Mouse (Mus musculus): ENCODE data around the gene Gpr179. TPM values are rescaled to one million over a fixed set of nuclear protein-coding genes. Genes with fewer than 3 reads are reported as not detected.
A peak's percentile ranks its signal among the peaks of the same experiment; 100 is the strongest.

The Gpr179 gene
- polyA plus RNA-seq, 1 experiment, result 0.08 TPM

GRCm38 (mm10) chr11:97345446-97345845 lies 6.4 kb downstream of the Gpr179 start:
- Histone ChIP-seq H3K27me3 (replicated peaks; ENCODE audit: control insufficient read depth, insufficient read depth, low read length) (no peaks in the 10 kb centered on the region), H3K4me1 (ENCODE audit: control insufficient read depth, insufficient read depth, low read length) (peaks cover 3% of the 10 kb centered on the region; the same call in 1 of the 2 replicates), H3K4me3 (ENCODE audit: insufficient read depth, low read depth, low read length) (no peak overlapping the region), H3K36me3 (ENCODE audit: control insufficient read depth, insufficient read depth, low read length) (no peaks in the 10 kb centered on the region), H3K27ac (ENCODE audit: insufficient read depth, low read depth, low read length) (no peak overlapping the region)
- TF ChIP-seq POLR2A (IDR thresholded peaks at IDR 0.05; ENCODE audit: low read depth, low read length) (no peak), CTCF (conservative IDR thresholded peaks at IDR 0.05; ENCODE audit: insufficient read depth, insufficient read length, low read depth, low read length) (no peak)
- 70% methylated on average over 10 of the region's 10 CpGs for WGBS
- no peak for DNase-seq

DNA sequence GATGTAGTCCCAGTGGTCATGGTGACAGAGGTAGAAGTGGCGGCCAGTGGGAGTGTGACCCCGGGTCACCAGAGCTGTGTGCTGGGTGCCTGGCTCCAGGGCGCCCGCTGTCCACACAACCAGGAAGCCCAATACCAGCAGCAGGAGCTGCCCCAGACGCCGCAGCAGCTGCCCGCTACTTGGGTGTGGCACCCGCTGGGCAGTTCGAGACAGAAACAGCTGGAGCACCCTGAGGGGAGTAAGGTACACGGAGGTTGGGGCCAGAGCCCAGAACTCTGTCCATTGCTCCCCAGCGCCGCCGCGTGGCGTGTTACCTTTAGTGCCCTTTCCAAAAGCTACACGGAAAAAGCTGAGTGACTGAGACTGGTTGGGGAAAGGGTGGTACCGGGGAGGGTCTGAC lies 8.3 kb downstream of the Gpr179 start:
- H3K27me3 ChIP-seq (replicated peaks; ENCODE audit: control insufficient read depth, insufficient read depth, low read length), result no peaks in the 10 kb centered on the region
- peaks cover 2% of the 10 kb centered on the region; the same call in 1 of the 2 replicates for H3K4me1 ChIP-seq (ENCODE audit: control insufficient read depth, insufficient read depth, low read length)
- H3K4me3 ChIP-seq (ENCODE audit: insufficient read depth, low read depth, low read length), result no peak overlapping the region
- WGBS, result 32% methylated on average over 17 of the region's 17 CpGs
- peak; percentile 41 for DNase-seq
- no peaks in the 10 kb centered on the region for H3K36me3 ChIP-seq (ENCODE audit: control insufficient read depth, insufficient read depth, low read length)
- TF ChIP-seq CTCF (conservative IDR thresholded peaks at IDR 0.05; ENCODE audit: insufficient read depth, insufficient read length, low read depth, low read length), result peak; percentile 58
- no peak for TF ChIP-seq POLR2A (IDR thresholded peaks at IDR 0.05; ENCODE audit: low read depth, low read length)
- no peak overlapping the region for H3K27ac ChIP-seq (ENCODE audit: insufficient read depth, low read depth, low read length)

DNA sequence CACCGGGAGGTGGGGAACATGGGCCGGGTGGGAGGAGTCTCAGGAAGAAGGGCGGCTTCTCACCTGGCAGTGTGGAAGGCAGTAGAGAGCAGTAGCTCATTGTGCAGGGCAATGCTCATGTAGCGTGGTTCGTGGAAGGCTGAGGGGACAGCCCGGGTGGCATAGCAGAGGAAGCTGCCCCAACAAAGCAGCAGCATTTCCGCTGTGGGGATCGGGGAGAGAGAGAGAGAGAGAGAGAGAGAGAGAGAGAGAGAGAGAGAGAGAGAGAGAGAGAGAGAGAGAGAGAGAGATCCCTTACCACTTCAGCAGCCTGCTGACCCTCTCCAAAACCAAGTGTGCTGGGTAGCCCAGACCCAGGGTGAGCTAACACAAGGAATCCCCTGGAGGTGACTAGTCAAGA lies 8.7 kb downstream of the Gpr179 start:
- 50% methylated on average over 8 of the region's 8 CpGs for WGBS
- no peaks in the 10 kb centered on the region for H3K27me3 ChIP-seq (replicated peaks; ENCODE audit: control insufficient read depth, insufficient read depth, low read length)
- H3K4me1 ChIP-seq (ENCODE audit: control insufficient read depth, insufficient read depth, low read length), result peaks cover 2% of the 10 kb centered on the region; the same call in 1 of the 2 replicates
- H3K27ac ChIP-seq (ENCODE audit: insufficient read depth, low read depth, low read length), result no peak overlapping the region
- no peak for DNase-seq
- no peaks in the 10 kb centered on the region for H3K36me3 ChIP-seq (ENCODE audit: control insufficient read depth, insufficient read depth, low read length)
- no peak overlapping the region for H3K4me3 ChIP-seq (ENCODE audit: insufficient read depth, low read depth, low read length)
- no peak for TF ChIP-seq CTCF (conservative IDR thresholded peaks at IDR 0.05; ENCODE audit: insufficient read depth, insufficient read length, low read depth, low read length)
- TF ChIP-seq POLR2A (IDR thresholded peaks at IDR 0.05; ENCODE audit: low read depth, low read length), result no peak

DNA sequence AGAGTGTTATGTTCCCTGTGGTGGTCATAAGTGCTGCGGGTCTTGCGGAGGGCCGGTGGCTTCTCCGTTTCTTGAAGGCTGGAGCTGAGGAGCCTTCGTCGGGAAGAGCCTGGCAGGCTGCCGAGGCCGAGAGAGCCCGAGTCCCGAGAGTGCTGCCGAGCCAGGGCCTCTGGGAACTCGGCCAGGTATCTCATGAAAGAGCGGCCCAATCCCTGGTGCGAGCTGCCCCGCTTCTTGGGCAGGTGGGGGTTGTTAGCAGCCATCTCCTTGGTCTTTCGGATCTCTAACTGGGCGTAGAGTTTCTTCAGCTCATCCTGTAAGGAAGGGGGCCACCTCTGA lies 12.9 kb downstream of the Gpr179 start:
- TF ChIP-seq POLR2A (IDR thresholded peaks at IDR 0.05; ENCODE audit: low read depth, low read length) (no peak), CTCF (conservative IDR thresholded peaks at IDR 0.05; ENCODE audit: insufficient read depth, insufficient read length, low read depth, low read length) (no peak)
- DNase-seq, result peak; percentile 89
- WGBS, result 35% methylated on average over 17 of the region's 17 CpGs
- Histone ChIP-seq H3K36me3 (ENCODE audit: control insufficient read depth, insufficient read depth, low read length) (no peaks in the 10 kb centered on the region), H3K27ac (ENCODE audit: insufficient read depth, low read depth, low read length) (no peak overlapping the region), H3K4me1 (ENCODE audit: control insufficient read depth, insufficient read depth, low read length) (peaks cover 6% of the 10 kb centered on the region; the same call in 1 of the 2 replicates), H3K27me3 (replicated peaks; ENCODE audit: control insufficient read depth, insufficient read depth, low read length) (no peaks in the 10 kb centered on the region), H3K4me3 (ENCODE audit: insufficient read depth, low read depth, low read length) (no peak overlapping the region)

DNA sequence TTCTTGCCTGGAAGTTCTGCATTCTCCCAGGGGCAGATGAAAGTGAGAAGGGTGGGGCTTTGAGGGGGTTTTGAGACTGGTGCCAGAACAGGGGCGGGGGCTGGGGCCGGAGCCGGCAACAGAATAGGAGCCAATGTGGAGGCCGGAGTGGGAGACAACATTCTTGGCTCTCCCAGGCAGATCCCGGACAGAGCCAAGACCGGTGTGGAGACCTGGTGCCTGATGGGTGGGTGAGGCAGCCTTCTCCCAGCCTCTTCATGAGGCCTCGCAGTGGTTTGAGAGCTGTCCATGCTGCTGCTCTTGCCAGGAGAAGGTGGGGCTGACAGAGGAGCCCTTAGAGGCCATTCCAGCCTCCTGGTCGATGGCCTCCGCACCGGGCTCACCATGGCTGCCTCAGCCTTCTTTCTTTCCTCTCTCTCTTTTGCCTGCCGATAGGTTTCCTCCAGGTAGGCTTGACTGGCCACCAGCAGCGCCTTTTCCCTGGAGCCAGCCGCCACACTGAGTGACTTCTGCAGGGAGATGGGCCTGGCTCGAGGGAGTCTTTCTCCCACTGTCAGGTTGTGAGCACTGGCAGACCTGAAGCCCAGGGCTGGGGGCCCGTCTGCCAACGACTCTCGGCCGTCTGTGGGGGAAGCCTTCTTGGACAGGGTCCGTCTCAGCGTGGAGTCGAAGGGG lies 13.4 kb downstream of the Gpr179 start:
- no peak for DNase-seq
- no peaks in the 10 kb centered on the region for H3K36me3 ChIP-seq (ENCODE audit: control insufficient read depth, insufficient read depth, low read length)

GRCm38 (mm10) chr11:97337363-97337762 lies 14.5 kb downstream of the Gpr179 start:
- H3K4me3 ChIP-seq (ENCODE audit: insufficient read depth, low read depth, low read length), result no peak overlapping the region
- H3K27ac ChIP-seq (ENCODE audit: insufficient read depth, low read depth, low read length), result no peak overlapping the region
- no peaks in the 10 kb centered on the region for H3K27me3 ChIP-seq (replicated peaks; ENCODE audit: control insufficient read depth, insufficient read depth, low read length)
- no peaks in the 10 kb centered on the region for H3K36me3 ChIP-seq (ENCODE audit: control insufficient read depth, insufficient read depth, low read length)
- DNase-seq, result peak; percentile 72
- H3K4me1 ChIP-seq (ENCODE audit: control insufficient read depth, insufficient read depth, low read length), result peaks cover 9% of the 10 kb centered on the region; the same call in 1 of the 2 replicates
- peak; percentile 35 for TF ChIP-seq CTCF (conservative IDR thresholded peaks at IDR 0.05; ENCODE audit: insufficient read depth, insufficient read length, low read depth, low read length)
- no peak for TF ChIP-seq POLR2A (IDR thresholded peaks at IDR 0.05; ENCODE audit: low read depth, low read length)
- WGBS, result 71% methylated on average over 12 of the region's 12 CpGs

More for the DNA sequence above, 13.4 kb downstream of the Gpr179 start:
- 56% methylated on average over 21 of the region's 21 CpGs for WGBS
- Histone ChIP-seq H3K4me1 (ENCODE audit: control insufficient read depth, insufficient read depth, low read length) (peaks cover 9% of the 10 kb centered on the region; the same call in 1 of the 2 replicates), H3K27ac (ENCODE audit: insufficient read depth, low read depth, low read length) (no peak overlapping the region), H3K4me3 (ENCODE audit: insufficient read depth, low read depth, low read length) (no peak overlapping the region), H3K27me3 (replicated peaks; ENCODE audit: control insufficient read depth, insufficient read depth, low read length) (no peaks in the 10 kb centered on the region)
- TF ChIP-seq CTCF (conservative IDR thresholded peaks at IDR 0.05; ENCODE audit: insufficient read depth, insufficient read length, low read depth, low read length), result no peak
- TF ChIP-seq POLR2A (IDR thresholded peaks at IDR 0.05; ENCODE audit: low read depth, low read length), result no peak

- Histone ChIP-seq H3K4me3 (ENCODE audit: insufficient read depth, low read depth, low read length) (no peak overlapping the region), H3K27ac (ENCODE audit: insufficient read depth, low read depth, low read length) (no peak overlapping the region), H3K4me1 (ENCODE audit: control insufficient read depth, insufficient read depth, low read length) (peaks cover 9% of the 10 kb centered on the region; the same call in 1 of the 2 replicates), H3K27me3 (replicated peaks; ENCODE audit: control insufficient read depth, insufficient read depth, low read length) (no peaks in the 10 kb centered on the region), H3K36me3 (ENCODE audit: control insufficient read depth, insufficient read depth, low read length) (no peaks in the 10 kb centered on the region)
- no peak for DNase-seq
- TF ChIP-seq CTCF (conservative IDR thresholded peaks at IDR 0.05; ENCODE audit: insufficient read depth, insufficient read length, low read depth, low read length) (no peak), POLR2A (IDR thresholded peaks at IDR 0.05; ENCODE audit: low read depth, low read length) (no peak)
- WGBS, result 63% methylated on average over 14 of the region's 14 CpGs
Measured at GRCm38 (mm10) chr11:97336751-97337345, 15.0 kb downstream of the Gpr179 start.

Measured in kidney, adult 2 months (tissue).